Mouse (Mus musculus): Measurements from ENCODE around the gene Bach2.

Bach2 gene

GRCm38 (mm10) chr4:32293686-32294265 lies 55.2 kb downstream of the Bach2 start:
- DNase-seq (ENCODE audit: low read depth, low spot score), result no peak

- DNase-seq (ENCODE audit: low read depth, low spot score), result no peak
Measured at GRCm38 (mm10) chr4:32297071-32297671, 58.6 kb downstream of the Bach2 start.

DNA sequence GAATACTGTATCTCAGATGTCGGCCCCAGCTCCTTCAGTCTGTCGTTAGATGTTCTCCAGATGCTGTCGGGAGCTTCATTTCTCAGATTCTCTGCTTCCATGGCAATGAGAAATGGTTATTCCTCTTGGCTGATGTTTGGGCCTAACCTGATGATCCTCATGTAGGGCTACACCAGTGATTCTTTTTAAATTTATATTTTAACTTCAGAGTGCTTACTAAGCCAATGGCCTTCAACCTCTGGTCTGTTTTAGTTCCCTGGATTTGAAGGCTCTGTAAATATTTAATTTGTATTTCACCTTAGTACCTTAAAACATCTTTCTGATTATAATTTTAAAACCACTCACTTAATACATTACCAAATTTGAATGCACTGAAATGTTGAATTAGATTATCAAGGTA lies 60.6 kb downstream of the Bach2 start:
- no peak for DNase-seq (ENCODE audit: low read depth, low spot score)

DNA sequence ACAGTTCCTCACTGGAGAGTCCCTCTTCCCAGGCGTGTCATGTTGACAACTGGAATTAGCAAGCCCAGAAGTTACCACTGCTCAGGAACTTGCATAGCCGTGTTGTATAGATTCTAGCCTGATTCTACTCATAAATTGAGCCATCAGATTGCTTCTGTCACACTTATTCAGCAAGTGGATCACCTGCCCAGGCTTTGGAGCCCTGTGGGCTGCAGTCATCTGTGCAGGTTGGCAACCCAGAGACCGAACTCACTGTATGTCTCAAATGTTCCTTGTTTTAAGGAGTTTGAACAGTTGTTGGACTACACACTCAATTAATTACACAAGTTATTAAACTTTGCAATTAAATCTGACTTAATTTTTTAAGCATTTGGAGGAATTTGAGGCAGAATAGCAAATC lies 61.4 kb downstream of the Bach2 start:
- no peak for DNase-seq (ENCODE audit: low read depth, low spot score)

DNA sequence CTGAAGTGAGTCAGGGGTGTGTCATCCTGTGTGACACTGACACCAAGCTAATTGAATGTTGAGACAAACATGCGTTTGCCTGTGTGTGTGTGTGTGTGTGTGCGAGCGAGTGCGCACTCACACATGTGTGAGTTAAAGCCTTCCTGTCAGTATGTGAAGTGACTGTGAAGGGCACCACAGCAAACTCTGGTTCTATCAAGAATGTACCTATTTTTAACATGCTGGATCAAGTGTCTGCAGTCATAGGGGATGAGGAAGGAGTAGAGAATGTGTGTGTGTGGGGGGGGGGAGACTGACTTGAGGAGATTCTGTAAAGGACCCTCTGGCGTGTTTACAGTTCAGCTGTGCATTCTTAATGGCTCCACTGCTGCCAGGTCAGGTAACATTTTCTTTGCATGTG lies 64.1 kb downstream of the Bach2 start:
- DNase-seq (ENCODE audit: low read depth, low spot score), result no peak

DNA sequence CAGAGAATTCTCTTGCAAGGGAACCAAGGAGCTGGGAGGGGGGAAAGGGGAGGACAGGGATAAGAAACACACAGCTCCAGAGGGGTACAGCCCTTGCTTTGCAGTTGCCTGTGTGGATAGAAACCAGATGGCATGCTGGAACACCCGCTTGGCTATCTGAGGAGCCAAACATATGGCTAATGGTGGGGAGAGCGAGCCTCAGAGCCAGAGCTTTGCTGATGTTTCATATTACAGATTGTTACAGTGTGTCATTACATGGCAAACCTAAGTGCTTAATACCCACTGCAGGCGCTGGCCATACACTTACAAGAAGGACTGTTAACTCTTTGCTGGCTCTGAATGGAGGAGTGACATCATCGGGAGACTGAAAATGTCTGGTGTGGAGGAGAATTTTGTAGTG lies 64.5 kb downstream of the Bach2 start:
- DNase-seq (ENCODE audit: low read depth, low spot score), result no peak

DNA sequence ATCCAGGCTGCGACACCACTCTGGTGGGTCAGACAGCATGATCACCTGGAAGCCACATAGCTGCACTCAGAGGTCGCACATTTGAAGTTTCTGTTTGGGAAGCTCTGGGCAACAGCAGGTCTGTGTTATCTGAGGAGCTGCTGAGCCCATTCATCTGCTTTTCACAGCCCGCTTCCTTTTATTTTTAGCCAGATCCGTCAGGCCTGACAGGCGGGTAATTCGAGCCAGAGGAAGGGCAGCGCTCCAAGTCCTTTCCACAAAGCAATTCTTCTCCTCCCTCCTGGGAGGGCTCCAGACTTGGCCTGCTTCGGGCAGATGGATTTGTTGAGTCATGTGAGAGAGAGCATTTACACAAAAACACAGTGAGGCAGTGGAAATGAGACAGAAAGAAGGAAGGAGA lies 65.1 kb downstream of the Bach2 start:
- DNase-seq (ENCODE audit: low read depth, low spot score), result peak; percentile 39

DNA sequence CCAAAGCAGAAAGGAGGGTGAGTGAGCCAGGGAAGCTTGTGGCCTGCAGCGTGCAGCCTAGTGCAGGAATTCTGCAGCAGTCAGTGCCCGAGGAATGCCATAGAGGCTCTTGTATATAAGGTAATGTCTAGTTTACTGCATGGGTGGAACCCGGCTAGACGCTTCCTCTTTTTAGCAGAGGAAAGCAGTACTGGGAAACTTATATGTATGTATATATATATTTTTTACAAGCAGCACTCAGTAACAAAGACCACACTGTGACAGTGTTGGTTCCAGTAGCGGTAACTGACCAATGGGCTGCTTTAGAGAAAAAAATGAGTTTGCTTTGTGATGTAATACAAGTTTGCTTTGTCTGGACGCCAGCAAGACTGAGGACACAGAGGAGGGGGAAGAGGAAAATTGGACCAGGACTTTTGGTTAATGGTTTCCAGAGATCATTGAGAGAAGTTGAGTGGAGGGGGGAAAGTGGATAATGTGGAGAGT lies 65.7 kb downstream of the Bach2 start:
- no peak for DNase-seq (ENCODE audit: low read depth, low spot score)

DNA sequence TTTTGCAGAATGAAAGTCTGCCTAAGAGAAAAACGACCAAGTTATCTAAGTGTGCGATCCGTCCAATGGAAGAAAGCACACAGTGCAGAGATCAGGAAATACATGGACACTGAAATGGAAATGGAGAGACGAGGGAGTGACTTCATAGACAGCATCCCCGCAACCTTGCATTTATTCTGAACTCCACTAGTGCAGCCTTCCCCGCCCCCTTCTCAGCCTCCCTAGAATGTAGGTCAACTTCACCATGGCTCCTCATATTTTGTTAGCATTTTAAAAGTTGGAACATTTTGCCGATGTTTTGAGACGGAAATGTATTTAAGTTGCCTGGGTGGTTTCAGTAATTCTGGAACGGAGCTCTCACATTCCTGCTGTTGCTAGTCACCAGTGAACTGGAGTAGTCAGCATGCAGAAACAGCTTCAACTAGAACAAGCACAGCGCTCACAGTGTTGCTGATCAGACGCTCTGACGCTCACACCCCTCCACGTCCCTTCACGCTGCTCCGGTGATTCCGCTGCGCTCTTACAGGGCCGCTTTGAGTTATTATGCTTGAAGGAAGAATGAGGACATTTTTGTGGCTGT lies 66.5 kb downstream of the Bach2 start:
- DNase-seq (ENCODE audit: low read depth, low spot score), result no peak

GRCm38 (mm10) chr4:32305683-32306082 lies 67.1 kb downstream of the Bach2 start:
- no peak for DNase-seq (ENCODE audit: low read depth, low spot score)

DNA sequence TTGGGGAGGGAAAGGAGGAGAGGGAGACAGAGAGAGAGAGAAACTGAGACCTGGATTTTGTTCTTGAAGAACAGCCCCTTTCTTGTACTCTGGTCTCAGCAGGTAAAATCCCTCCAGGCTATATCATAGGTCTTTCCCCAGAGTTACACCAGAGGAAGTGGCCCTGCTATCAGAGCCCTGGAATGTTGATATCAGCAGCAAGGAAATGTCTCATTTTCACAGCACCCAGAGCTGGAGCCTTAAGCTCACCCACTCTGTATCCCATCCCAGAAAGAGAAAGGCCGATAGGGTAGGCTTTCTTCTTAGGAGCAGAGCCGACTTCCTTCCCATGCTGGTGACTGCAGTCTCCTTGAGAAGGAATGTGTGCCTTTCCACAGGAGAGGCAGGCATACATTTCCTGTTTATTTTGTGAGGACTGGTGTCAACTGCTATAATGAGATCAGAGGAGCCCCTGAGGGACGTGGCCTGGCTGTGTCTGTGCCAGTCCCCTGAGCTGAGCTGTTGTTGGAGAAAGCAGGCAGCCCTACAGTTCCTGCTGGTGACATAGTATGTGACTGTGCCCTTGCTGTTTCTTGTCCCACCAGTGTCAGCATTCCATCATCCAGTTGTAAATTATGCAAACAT lies 67.7 kb downstream of the Bach2 start:
- DNase-seq (ENCODE audit: low read depth, low spot score), result no peak

- no peak for DNase-seq (ENCODE audit: low read depth, low spot score)
Measured at GRCm38 (mm10) chr4:32307215-32307614, 68.6 kb downstream of the Bach2 start.

GRCm38 (mm10) chr4:32312171-32312946 lies 73.8 kb downstream of the Bach2 start:
- DNase-seq (ENCODE audit: low read depth, low spot score), result no peak

GRCm38 (mm10) chr4:32314919-32315318 lies 76.3 kb downstream of the Bach2 start:
- no peak for DNase-seq (ENCODE audit: low read depth, low spot score)

DNA sequence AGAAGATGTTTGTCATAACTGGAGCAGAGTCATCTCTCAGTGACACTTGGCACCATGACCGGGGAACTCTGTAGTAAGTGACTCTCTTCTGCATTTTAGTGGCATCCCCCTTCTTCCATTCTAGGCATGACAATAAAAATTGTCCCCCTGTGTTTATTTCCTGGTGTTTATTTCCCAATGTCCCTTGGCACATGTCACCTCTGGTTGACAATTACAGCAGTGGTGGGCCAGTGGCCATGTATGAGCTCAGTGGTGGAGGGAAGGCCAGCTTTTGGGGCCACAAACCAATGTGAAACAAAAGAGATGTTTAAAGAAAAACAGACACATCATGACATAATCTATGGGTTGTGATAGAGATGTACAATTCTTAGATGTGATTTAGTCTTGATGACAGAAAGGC lies 80.0 kb downstream of the Bach2 start:
- DNase-seq (ENCODE audit: low read depth, low spot score), result no peak

- no peak for DNase-seq (ENCODE audit: low read depth, low spot score)
Measured at GRCm38 (mm10) chr4:32319327-32319726, 80.7 kb downstream of the Bach2 start.

GRCm38 (mm10) chr4:32320039-32320438 lies 81.4 kb downstream of the Bach2 start:
- no peak for DNase-seq (ENCODE audit: low read depth, low spot score)

DNA sequence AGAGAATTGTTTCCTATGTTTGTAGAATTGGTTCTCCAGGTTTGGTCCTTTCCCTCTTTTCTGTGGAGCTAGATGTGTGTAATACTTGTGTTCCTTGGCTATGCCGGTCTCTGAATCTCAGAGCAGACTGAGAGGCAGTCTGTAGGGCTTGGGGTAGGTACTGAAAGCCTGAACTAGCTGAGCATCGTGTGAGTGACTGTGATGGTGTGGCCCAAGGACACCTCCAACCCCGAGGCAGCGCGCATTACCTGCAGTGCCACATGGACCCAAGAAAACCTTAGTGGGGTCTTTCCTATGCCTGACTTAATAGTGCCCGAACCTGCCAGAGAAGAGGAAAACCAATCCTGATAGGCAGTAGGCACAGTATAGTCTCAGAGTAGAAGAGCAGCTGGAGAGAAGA lies 85.5 kb downstream of the Bach2 start:
- DNase-seq (ENCODE audit: low read depth, low spot score), result no peak

DNA sequence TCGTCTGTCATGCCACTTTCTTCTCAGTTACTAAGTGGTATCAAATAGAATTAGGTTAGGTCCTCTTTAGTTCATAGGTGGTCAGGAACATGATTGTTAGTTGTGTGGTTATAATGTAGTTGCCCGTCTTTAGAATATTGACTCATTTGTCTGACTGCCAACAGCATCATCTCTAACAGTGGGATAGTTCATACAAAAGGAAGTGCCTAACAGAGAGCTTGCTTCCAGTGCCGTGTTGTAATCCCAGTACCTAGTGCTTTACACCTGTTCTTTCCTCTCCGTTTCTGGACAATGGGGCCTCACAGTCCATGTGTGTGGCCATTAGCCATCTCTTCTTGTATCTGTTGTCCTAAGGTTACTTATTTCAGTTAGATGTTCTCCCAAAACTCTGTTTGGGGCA lies 86.4 kb downstream of the Bach2 start:
- no peak for DNase-seq (ENCODE audit: low read depth, low spot score)

DNA sequence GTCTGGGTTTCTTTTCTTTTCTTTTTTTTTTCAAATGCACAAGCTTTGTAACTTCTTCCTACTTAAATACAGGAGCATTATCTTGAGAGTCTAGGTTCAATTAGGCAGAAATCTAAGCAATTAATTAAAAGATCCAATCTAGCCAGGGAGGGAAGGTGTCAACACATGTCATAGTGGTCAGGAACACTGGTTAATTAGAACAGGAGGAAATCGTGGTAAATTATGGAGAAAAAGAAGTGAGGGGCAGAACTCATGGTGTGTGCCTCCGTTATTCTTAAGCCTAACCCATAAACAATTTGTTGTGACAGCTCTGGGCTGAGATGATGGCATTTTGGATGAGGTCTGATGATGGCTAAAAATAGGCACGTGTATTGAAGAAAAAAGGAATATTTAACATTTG lies 87.0 kb downstream of the Bach2 start:
- DNase-seq (ENCODE audit: low read depth, low spot score), result no peak

GRCm38 (mm10) chr4:32326279-32326678 lies 87.7 kb downstream of the Bach2 start:
- DNase-seq (ENCODE audit: low read depth, low spot score), result no peak

- DNase-seq (ENCODE audit: low read depth, low spot score), result no peak
Measured at GRCm38 (mm10) chr4:32326860-32327259, 88.3 kb downstream of the Bach2 start.

All from retina, postnatal 7 days (tissue).